Mouse (Mus musculus) G1E (cell line): ENCODE data around the gene Nde1.

Experiments used
- CTCF ChIP-seq: IDR thresholded peaks from 2 replicates; pipeline ENCODE4 v1.5.1; 2012; ENCODE audit warnings: low read depth, low read length, inconsistent platforms, mixed read lengths
- GATA1 ChIP-seq: IDR thresholded peaks from 2 replicates; pipeline ENCODE4 v1.6.1; 2012; ENCODE audit warnings: borderline replicate concordance, low read length, inconsistent platforms, mixed read lengths
- GATA2 ChIP-seq: IDR thresholded peaks from 2 replicates; pipeline ENCODE4 v1.6.1; 2012; ENCODE audit warnings: low read depth, low read length, inconsistent platforms, borderline replicate concordance
- POLR2AphosphoS5 ChIP-seq: IDR thresholded peaks from 2 replicates; pipeline ENCODE4 v1.6.1; 2012; ENCODE audit warnings: low read depth, low read length, inconsistent platforms; ENCODE audit not compliant: insufficient replicate concordance

- TF ChIP-seq CTCF (no peak), GATA2 (no peak), POLR2AphosphoS5 (no peak), GATA1 (no peak)
Observed at GRCm38 (mm10) chr16:14185516-14185915, 22.4 kb downstream of the Nde1 start.
